Mouse (Mus musculus) heart, postnatal 25 days (tissue): ENCODE results near the gene Cwc22. TPM values are rescaled to one million over a fixed set of nuclear protein-coding genes. Genes with fewer than 3 reads are reported as not detected.

Source experiments
- DNase-seq: peaks from one replicate; pipeline ENCODE4 v3.0.0; 2022; ENCODE audit warnings: low spot score
- intact Hi-C: fragments of 180-260 bp; cut with DNase I; formaldehyde crosslinking; loops from one replicate; pipeline ENCODE4 v1.15.1; 2025
- total RNA-seq, 2 experiments: library from RNA; stranded (reverse); gene quantifications; 2 replicates each; pipeline ENCODE4 v1.2.3; 2021

Gene Cwc22
- total RNA-seq, 2 experiments from 2014 or later, result 13.7 to 14.1 TPM

DNA sequence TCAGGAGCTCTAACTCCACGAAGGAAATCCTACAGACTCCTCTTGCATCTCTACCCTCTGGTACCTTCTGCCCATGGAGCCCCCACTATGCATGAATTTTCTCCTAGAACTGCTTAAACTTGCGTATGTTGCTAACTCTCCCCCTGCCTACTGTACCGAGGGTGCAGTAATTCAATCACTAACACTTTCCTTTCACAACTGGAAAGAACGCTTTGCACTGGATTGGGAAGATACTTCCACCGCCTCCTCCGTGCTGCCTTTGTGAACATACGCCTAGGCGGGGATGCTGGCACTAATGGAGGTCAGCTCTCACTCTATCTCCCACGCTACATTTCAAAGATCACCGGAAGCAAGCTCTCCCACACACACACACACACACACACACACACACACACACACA, 17.8 kb downstream of the Cwc22 start:
- intact Hi-C loops, result no loop called here
- no peak for DNase-seq

DNA sequence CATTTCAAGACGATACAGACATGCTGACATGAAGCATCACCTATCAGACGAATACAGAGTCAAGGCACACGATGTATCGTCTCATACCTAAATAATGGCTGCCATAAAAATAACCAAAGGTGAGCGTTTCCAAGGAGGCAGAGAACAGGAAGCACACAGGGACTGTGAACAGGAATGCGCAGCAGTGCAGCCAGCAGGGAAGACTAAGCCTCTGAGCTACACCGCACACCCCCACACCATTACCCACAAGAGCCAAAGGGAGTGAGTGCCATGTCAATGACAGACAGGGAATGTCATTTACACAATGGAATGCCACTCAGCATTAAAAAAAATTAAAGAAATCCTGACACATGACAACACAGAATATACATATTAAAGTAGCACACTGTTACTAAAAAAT, 19.7 kb downstream of the Cwc22 start:
- DNase-seq, result no peak
- intact Hi-C loops, result no loop called here

DNA sequence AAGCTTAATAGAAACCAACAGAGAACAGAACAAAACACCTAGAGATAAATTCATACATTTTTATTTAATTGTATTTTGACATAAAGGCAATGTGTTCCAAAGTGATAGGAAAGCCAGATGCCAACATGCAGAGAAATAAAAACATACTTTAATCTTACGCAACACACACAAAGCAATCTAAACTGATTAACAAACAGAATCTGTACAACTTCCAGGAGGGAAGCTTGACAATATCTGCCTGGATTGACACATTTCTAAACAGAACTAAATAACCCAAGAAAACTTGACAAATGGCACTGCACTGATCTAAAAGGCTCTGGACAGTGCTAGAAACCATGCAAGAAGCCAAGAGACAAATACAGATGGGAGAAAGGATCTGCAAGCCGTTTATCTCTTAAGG, 20.2 kb downstream of the Cwc22 start:
- intact Hi-C loops, result no loop called here
- DNase-seq, result no peak

DNA sequence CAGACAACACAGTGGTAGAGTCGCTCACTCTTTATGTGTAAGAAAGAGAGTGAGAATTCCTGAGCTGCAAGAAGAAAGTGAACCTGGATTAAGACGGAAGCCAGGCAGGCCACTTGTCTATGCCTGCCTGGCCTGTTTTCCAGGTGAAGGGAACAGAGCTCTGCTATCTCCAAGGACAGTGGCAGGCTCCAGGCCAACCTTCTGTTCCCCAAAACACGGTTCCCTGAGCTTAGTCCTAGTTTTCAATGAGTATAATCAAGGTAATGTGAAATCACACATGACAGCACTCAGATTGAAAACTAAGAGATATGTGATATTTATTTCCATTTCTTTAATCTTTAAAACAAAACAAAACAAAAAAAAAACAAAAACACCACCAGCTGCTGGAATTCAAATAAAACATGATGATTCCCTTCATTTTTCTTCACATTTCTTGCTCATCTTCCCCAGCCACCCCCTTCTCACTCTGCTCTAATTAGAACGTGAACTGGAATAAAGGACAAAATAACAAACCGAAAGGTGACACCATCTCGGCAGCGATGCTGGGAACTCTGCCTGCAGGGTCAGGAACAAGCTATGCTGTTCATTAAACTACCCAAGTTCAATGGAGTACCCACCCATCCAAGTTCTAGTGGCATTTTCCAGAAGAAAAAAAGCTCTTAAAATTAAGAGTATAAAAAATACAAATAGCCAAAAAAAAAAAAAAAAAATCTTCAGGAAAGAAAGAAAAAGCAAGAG, 20.8 kb downstream of the Cwc22 start:
- intact Hi-C loops, result no loop called here
- no peak for DNase-seq

DNA sequence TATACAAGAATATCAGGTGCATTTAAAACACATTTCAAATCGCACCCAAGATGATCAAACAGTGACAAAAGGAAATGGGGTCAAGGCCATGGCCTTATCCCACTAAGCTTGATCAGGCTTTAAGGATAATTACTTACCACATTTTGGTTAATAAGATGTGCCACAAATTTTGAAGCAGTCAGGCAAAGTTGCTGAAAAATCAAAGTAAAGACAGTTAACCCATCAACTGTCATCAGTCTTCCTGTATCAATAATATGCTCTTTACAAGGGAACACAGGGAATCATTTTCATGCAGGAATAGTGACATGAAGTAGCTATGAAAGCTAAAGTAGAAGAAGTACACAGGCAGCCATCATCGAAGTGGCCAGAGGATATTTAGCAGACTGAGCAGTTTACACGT, 22.2 kb downstream of the Cwc22 start:
- intact Hi-C loops, result no loop called here
- no peak for DNase-seq

DNA sequence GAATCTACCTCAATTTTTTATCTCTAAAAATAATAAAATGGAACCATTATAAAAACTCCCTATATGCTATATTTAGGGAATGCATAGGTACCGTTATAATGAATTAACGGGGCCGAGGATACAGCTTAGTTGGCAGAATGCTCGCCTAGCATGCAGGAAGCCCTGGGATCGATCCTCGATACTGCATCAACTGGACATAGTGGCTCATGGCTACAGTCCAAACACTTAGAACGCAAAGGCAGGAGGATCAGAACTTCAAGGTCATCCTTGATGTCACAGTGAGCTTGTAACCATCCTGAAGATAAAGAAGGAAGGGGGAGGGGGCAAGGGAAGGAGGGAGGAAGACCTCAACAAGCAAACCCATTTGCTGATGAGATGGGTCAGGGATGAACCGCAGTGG, 23.0 kb downstream of the Cwc22 start:
- no peak for DNase-seq
- intact Hi-C loops, result no loop called here

DNA sequence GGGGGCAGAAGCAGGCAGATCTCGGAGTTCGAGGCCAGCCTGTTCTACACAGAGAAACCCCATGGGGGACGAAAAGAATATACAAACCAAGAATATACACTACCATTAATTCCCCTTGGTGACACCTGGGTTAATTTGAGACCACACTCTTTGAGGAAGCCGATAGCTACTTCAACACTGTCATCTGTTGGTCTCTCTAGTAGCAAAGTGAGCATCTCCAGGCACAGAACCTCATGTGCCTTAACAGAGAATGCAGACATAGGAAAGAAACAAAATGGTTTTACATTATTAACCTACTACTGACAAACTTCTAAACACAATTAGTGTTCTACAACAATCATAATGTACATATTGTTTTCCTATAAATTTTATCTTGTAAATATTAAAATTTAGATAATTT, 24.9 kb downstream of the Cwc22 start:
- intact Hi-C loops, result no loop called here
- DNase-seq, result no peak

DNA sequence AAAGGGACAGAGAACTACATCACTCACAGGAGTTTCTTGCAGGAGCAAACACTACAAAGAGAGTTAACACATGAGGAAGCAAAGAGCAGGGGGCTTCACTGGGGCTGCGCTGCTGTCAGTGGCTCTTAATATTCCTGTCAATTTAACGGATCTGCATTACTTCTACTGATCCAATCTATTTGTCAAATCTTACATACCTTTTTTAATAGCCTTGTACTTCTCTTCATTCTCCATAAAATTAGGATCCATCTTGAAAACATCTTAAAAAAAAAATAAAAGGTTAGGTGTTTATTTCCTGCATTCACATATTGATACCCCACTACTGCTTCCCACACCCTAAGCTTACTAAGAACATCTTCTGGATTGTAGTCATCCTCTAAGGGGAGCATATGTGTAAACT, 25.6 kb downstream of the Cwc22 start:
- intact Hi-C loops, result no loop called here
- no peak for DNase-seq

DNA sequence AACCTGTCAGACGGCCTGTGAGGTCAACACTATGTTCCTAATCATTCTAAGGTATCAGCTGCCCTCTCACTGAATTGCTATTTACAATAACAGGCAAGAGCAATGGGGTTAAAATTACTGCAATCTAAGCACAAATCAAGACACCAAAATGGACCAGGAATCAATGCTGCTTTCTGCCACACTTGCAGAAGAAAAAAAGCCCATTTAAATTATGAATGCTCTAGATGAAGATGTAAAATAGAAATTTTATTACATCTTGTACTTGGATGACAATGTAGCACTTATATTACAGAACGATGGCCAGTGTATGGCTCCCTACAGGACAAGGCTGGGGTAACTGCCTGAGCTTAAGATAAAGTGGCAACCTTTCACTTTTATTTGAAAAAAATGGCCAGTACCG, 27.7 kb downstream of the Cwc22 start:
- no peak for DNase-seq
- intact Hi-C loops, result no loop called here

DNA sequence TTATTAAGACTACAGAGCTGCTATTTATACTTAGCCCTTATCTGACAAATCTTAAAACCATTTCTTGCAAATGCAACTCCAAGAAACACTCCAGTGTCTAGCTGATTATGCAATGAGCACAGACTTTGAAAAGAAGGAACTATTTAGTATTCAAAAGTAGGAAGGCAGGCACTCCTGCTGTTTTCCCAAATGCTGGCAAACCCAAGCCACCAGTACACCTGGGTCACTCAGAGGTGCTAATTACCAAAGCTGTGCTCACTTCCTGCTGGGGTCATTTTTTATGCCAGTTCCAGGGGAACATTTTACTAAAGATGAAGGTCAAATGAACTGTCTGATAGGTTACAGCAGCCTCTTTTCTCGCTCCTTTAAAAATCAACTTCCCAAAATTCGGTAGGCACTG, 28.2 kb downstream of the Cwc22 start:
- DNase-seq, result no peak
- intact Hi-C loops, result no loop called here

DNA sequence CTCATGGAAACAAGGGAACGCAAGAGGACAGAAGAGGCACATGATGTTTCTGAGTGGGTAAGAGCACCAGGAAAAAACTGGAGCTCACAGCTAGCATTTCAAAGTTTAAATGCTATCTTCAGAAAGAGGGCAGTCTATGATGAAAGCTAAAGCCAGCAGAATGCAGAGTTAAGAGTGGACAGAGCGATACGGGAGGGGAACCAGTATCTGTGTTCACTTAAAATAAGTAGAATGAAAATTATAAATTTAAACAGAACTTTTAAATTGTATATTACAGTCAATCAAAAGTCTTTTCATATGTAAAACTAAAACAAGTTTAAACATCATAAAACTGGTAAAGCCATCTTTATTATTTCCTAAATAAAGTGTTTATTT, 28.8 kb downstream of the Cwc22 start:
- no peak for DNase-seq

DNA sequence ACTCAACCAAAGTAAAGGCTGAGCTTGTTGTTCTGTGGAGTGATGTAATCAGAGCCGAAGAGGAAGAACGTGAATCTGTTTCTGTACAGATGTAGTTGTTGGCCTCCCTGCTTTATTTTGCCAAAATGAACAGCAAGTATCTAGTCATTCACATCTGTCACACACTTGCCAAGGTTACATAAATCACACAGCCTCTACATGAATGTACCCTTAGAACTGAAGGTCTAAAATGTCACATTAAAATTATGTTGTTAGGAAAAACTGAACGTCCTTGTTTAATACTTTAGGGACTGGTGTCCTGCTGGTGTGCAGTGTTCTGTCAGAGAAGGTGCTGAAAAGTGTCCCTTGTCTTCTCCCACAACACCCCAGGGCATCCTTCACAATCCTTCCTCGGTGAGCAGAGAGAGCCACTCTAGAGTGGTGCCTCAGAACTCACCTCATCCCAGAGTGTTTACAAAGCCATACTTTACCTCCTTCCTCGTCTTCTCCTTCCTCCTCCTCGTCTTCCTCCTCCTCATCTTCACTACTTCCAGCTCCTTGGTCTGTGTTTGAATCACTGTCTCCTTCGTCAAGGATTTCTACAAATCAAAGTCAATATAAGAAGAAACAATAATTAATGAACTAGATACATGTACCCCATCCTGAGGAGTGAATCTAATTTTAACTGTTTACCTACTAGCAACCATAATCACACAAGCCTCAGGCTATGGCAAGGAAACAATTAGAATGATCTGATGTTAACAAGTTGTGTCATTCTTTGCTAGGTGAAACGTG, 29.4 kb downstream of the Cwc22 start:
- no peak for DNase-seq
- intact Hi-C loops, result no loop called here

More for the DNA sequence above, 28.8 kb downstream of the Cwc22 start:
- intact Hi-C loops, result no loop called here

DNA sequence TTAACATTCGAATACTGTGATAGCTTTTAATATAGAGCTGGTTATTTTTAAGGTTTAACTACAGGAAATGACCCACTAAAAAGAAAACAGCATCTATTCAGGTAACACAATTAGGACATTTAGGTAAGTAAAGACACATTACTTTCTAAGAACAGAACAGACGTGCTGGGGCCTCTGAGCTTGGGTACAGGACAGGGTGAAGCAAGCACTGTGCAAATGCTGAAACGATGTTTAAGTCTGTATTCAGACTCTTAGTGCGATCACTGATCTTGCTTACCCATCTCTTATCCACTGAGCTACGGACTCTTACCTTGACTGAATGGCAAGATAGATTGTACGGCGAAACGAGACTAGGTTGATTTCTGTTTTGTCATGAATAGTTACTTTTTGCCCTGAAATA, 31.0 kb downstream of the Cwc22 start:
- no peak for DNase-seq
- intact Hi-C loops, result no loop called here

DNA sequence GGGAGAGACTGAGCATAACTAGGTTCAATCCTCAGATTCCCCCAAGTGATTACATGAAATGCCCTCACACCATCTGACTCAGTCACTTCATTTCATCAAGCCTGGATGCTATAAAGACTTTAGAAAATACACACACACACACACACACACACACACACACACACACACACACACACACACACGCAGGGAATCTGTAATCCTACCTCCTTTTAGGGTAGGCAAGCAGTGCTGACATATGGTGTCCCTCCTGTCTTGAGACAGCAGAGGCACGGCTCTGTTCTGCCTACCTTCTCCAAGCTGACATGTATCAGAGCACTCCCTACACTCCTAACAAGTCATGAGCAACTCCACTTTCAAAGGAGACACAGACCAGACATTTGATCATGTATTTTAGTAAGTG, 32.5 kb downstream of the Cwc22 start:
- intact Hi-C loops, result no loop called here
- DNase-seq, result no peak

DNA sequence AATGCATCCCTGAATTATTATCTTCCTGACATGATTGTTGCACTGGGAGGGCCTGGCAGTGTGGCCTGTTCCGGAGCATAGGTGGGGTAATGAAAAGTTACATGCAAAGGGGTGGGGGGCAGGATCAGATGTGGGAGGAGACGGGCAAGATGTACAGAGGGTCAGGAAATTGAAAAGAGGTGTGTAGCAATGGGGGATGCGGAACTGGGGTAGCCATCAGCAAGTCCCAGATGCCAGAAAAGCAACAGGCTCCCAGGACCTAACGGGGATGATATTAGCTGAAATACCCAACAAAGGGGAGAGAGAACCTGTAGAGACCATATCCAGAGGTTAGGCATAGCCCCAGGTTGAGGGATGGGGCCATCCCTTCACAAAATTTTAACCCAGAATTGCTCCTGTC, 34.0 kb downstream of the Cwc22 start:
- DNase-seq, result no peak
- intact Hi-C loops, result no loop called here

DNA sequence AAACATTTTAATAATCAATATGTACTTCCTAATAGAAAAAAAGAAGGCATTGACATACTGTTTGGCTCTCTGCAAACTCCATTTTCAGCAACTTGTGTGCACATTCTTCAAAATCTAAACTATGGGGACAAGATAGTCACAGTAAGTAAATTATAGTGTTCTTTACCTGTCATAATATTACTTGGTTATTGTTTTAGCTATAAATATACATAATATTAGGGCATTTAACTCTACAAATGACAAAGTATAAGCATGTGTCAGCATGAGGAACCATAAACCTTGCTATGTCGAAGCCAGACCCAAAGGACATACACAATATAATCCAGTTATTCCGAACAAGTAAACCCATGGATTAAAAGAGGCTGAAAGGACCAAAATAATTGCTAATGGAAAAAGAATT, 34.7 kb downstream of the Cwc22 start:
- intact Hi-C loops, result no loop called here

DNA sequence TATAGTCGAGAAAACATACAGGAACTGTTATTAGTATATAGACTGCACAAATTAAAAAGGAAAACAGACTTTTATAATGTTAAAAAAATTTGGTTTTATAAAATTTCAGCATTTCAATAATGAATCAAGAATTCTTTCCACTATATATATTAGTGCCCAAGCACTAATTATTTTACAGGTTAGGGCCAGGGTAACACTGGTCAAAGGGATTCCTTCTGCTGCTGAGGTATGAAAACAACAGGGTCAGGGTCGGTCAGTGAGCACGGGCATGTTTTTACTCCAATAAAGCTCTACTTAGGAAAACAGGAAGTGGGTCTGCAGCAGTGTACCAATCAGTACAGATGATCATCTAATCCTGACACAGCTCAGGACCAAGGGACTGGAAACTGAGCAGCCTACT, 36.0 kb downstream of the Cwc22 start:
- DNase-seq, result no peak
- intact Hi-C loops, result no loop called here

More for the DNA sequence above, 34.7 kb downstream of the Cwc22 start:
- DNase-seq, result no peak

DNA sequence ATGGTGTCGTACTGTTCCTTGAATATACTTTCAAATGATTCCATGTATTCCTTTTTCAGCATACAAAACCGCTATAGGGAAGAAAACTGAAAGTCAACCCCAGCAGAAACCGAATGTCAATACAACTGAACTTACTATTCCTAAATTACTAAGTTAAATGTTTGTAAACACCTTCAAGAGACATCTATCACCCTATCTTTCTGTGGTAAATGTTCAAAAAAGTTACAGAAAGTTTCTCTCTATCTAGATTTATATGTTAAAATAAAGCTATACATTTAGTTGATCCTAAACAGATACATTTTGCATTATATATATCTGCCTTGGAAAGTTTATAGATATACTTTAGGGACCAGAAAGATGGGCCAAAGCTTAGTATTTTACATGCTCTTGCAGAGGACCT, 39.0 kb downstream of the Cwc22 start:
- intact Hi-C loops, result no loop called here

DNA sequence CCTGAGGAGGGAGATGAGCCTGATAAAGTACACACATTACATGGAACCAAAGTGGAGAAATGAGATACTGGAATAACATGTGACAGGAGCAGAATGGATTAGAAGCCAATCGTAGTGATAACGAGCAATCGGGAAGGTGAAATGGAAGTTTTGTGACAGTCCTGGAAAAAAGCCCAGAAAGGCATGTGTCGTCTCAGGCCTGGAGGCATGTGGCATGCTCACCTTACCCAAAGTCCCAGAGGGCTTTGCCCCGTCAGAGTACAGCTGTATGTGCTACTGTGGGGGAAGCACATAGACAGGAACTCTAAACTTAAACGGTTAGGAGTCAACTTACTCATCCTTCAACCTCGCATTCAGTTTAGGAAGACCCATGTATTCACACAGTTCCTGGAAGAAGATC, 41.2 kb downstream of the Cwc22 start:
- DNase-seq, result no peak
- intact Hi-C loops, result no loop called here

More for the DNA sequence above, 39.0 kb downstream of the Cwc22 start:
- no peak for DNase-seq

DNA sequence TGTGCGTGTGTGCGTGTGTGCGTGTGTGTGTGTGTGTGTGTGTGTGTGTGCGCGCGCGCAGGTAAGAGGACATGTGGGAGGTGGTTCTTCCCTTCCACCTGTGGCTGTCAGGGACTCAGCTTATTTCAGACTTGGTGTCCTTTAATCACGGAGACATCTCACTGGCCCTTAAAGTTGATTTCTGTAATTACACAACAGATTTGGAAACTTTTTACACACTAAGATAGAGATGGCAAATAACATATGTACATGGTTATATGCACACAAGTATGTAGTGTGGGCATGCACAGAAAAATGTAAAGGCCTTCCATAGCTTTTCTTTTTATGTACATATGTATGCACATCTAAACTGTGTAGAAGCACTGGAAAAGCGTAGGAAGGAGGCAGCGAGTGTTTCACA, 41.7 kb downstream of the Cwc22 start:
- intact Hi-C loops, result no loop called here
- DNase-seq, result no peak

DNA sequence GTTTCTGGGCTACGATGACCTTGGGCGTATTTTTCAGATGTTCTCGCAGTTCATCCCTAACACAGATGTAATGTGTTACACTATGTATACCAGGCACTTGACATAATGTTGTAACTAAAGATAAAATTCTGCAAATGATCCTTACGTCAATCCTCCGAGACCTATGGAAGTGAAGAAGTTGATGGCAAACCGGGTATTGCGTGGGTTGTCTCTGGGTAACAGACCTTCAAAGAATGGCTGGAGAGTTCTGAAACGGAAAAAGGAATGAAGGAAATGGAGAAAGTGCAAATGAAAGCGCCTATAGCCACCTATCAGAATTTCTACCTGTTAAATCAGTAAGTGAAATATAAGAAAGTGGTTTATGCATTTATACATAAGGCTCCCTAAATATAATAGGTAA, 42.2 kb downstream of the Cwc22 start:
- intact Hi-C loops, result no loop called here
- no peak for DNase-seq

DNA sequence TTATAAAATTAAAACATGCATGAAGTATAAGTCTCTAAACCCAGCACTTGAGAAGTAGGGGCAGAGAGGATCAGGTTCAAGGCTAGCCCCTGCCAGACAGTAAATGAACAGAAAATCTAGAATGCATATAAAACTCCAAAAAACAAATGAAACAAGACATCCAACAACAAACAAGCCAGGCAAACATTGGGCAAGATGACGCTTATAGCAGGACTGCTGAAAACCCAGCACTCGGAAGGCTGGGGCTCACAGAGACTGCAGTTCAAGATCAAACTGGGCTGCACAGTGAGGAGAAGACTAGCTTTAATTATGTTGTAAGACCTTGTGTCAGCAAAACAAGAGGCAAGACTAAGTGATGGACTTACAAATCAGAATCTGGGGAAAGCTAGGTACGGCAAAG, 43.1 kb downstream of the Cwc22 start:
- intact Hi-C loops, result no loop called here
- no peak for DNase-seq
